Mouse (Mus musculus) thymus, postnatal 0 days (tissue): Measurements from ENCODE around the gene Rpp25l. TPM values are rescaled to one million over a fixed set of nuclear protein-coding genes. Genes with fewer than 3 reads are reported as not detected.

Experiments used
- DNase-seq: peaks from one replicate; pipeline ENCODE4 v3.0.0-alpha.2; 2015; ENCODE audit warnings: low spot score
- polyA plus RNA-seq: library from polyadenylated mRNA; unstranded; fragments of >200 nt; fragmentation: Nextera tagmentation; extraction: Ambion mirVana; gene quantifications from 2 replicates; pipeline ENCODE4 v1.2.1, GENCODE M21; 2015

Gene Rpp25l
- polyA plus RNA-seq, 1 experiment from 2014 or later = 68.3 TPM

- no peak for DNase-seq
Observed at GRCm38 (mm10) chr4:41671963-41672480, 41.3 kb downstream of the Rpp25l start.

GRCm38 (mm10) chr4:41671500-41671899 is 41.8 kb downstream of the Rpp25l start:
- DNase-seq = no peak

- no peak for DNase-seq
Observed at GRCm38 (mm10) chr4:41670836-41671235, 42.5 kb downstream of the Rpp25l start.

- DNase-seq = no peak
Observed at GRCm38 (mm10) chr4:41666646-41667045, 46.7 kb downstream of the Rpp25l start.

GRCm38 (mm10) chr4:41665009-41665675 is 48.2 kb downstream of the Rpp25l start:
- no peak for DNase-seq

GRCm38 (mm10) chr4:41664533-41664932 is 48.8 kb downstream of the Rpp25l start:
- no peak for DNase-seq

- DNase-seq = no peak
Observed at GRCm38 (mm10) chr4:41663614-41664013, 49.7 kb downstream of the Rpp25l start.

GRCm38 (mm10) chr4:41662723-41663122 is 50.6 kb downstream of the Rpp25l start:
- no peak for DNase-seq

Other genes starting within 250 kb of the Rpp25l start
- gene Kif24, start 248.6 kb downstream of the Rpp25l start, polyA plus RNA-seq = 5.6 and 5.9 TPM in 2 replicates
- gene Nudt2, start 248.4 kb downstream of the Rpp25l start, polyA plus RNA-seq = 28.5 and 31.0 TPM in 2 replicates
- gene AI464131, start 210.5 kb downstream of the Rpp25l start, polyA plus RNA-seq = 0.60 TPM in 2 replicates
- 0.94 and 1.5 TPM in 2 replicates for gene 1110017D15Rik, start 196.2 kb downstream of the Rpp25l start, polyA plus RNA-seq
- gene Fam219a, start 144.0 kb downstream of the Rpp25l start, polyA plus RNA-seq = 1.6 and 2.7 TPM in 2 replicates
- 0.60 and 0.91 TPM in 2 replicates for gene Dnaic1, start 143.8 kb downstream of the Rpp25l start, polyA plus RNA-seq
- gene Enho, start 73.2 kb downstream of the Rpp25l start, polyA plus RNA-seq = 10.3 and 10.5 TPM in 2 replicates
- 0.26 and 0.43 TPM in 2 replicates for gene Cntfr, start 16.4 kb downstream of the Rpp25l start, polyA plus RNA-seq
- 35.8 and 39.3 TPM in 2 replicates for gene Il11ra1, start 13.5 kb downstream of the Rpp25l start, polyA plus RNA-seq
- gene Dctn3, start 9.6 kb upstream of the Rpp25l start, polyA plus RNA-seq = 180 and 181 TPM in 2 replicates
- 0.06 TPM in 1 of 2 replicates, not detected in the other for gene Arid3c, start 17.6 kb upstream of the Rpp25l start, polyA plus RNA-seq
- 48.2 and 49.3 TPM in 2 replicates for gene Galt, start 41.7 kb upstream of the Rpp25l start, polyA plus RNA-seq
- 36.1 and 40.3 TPM in 2 replicates for gene Sigmar1, start 42.6 kb upstream of the Rpp25l start, polyA plus RNA-seq
- gene Ccl27a, start 60.7 kb upstream of the Rpp25l start, polyA plus RNA-seq = 39.3 and 41.1 TPM in 2 replicates
- gene Gm21541, start 190.1 kb upstream of the Rpp25l start, polyA plus RNA-seq = 9.6 and 19.1 TPM in 2 replicates
- gene Gm20878, start 228.0 kb upstream of the Rpp25l start, polyA plus RNA-seq = 0.68 and 2.6 TPM in 2 replicates